Mouse (Mus musculus) Patski (cell line): ENCODE measurements around the gene Swi5. TPM values are rescaled to one million over a fixed set of nuclear protein-coding genes. Genes with fewer than 3 reads are reported as not detected.

Experiments used
- ATAC-seq: fragments of 100-300 bp; one replicate; pipeline ENCODE4 v1.8.0; 2021
- CTCF ChIA-PET: fragments of 350-600 bp; sonication (Branson Sonifier 250); formaldehyde crosslinking; loops from one replicate; lab custom pipeline; 2022; ENCODE audit warnings: inconsistent platforms; lab: Charles Lee
- POLR2A ChIA-PET: fragments of 350-600 bp; sonication (Branson Sonifier 250); formaldehyde crosslinking; loops from one replicate; lab custom pipeline; 2022; ENCODE audit warnings: antibody characterized with exemption, inconsistent platforms; lab: Charles Lee
- DNase-seq: peaks from one replicate; pipeline ENCODE4 v3.0.0-alpha.2; 2011; ENCODE audit warnings: low read depth, low spot score
- H3K27me3 ChIP-seq: fragments of 371-371 bp; one replicate; pipeline ENCODE4 v1.5.1; 2021
- CTCF ChIP-seq: fragments of 100-300 bp; IDR thresholded peaks from one replicate; pipeline ENCODE4 v1.5.1; 2021
- in situ Hi-C: fragments of 300-500 bp; cut with MboI; formaldehyde crosslinking; loops from 3 replicates; pipeline ENCODE4 v1.11.1; 2018; ENCODE audit warnings: low pct_unique_long_range_greater_than_20kb, mixed read lengths
- polyA plus RNA-seq: library from polyadenylated mRNA; unstranded; gene quantifications from one replicate; pipeline ENCODE4 v1.2.3, GENCODE M21; 2021

Gene Swi5
- polyA plus RNA-seq, 1 experiment from 2014 or later, result 400 TPM

DNA sequence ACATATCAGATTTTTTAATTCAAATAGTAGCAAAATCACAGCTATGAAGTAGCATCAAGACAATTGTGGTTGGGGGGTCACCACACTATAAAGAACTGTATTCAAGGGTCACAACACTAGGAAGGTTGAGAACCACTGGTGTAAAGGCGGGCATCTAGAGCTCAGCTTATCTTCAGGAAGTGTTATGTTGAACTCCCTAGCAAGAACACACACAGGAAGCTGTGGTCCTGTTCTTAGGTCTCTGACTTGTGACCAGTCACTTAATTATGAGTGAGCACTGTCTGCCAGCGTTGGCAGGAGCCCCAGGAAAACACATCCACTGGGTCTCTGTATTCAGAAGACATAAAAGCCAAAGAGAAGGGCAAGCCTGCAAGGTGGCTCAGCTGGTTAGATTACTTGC is 5.6 kb downstream of the Swi5 start:
- POLR2A ChIA-PET, result no interaction called here
- DNase-seq, result no peak

DNA sequence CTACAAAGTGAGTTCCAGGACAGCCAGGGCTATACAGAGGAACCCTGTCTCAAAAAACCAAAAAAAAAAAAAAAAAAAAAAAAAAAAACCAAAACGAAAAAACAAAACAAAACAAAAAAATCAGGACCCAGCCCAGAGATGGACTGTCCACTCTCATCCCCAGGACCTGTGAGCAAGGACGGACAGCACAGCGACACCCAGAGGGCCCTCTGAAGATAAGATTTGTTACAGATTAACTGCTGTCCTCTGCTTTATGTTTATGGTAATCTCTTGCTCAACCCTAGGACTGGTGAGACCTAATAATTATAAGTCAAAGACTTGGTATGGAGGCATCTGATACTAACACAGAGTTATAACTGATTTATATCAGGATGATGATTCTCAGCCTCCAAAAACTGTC is 12.1 kb downstream of the Swi5 start:
- no peak for DNase-seq
- in situ Hi-C loops, result no loop called here
- no peaks in the 10 kb centered on the region for H3K27me3 ChIP-seq
- CTCF ChIA-PET, result no interaction called here
- no peak for ATAC-seq
- no peak for TF ChIP-seq CTCF
- POLR2A ChIA-PET, result no interaction called here

More for the DNA sequence above, 5.6 kb downstream of the Swi5 start:
- no peak for ATAC-seq
- TF ChIP-seq CTCF, result no peak
- CTCF ChIA-PET, result interaction anchor here (0.7 to 3.3 kb wide), 9 partner anchors 13 to 55 kb away, joined by 3 to 7 read pairs (median 3); partner anchors contain the start of gene Pomt1
- no peaks in the 10 kb centered on the region for H3K27me3 ChIP-seq
- in situ Hi-C loops, result no loop called here

DNA sequence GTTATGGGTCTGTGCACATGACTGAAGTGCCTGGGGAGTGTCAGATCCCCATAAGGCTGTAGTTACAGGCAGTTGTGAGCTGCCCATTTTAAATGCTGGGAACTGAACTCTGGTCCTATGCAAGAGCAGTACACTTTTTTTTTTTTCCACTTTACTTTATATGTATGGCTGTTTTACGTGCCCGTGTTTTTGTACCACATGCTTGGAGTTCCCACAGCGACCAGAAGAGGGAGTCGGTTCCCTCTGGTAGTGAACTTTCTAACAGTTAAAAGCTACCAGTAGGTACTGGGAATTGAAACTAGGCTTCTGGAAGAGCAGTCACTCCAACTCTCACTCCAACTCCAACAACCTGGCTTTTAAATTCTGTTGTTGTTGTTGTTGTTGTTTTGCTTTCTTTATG is 27.2 kb downstream of the Swi5 start:
- in situ Hi-C loops, result no loop called here
- TF ChIP-seq CTCF, result no peak
- no peak for DNase-seq
- POLR2A ChIA-PET, result no interaction called here
- peaks cover 1% of the 10 kb centered on the region for H3K27me3 ChIP-seq
- CTCF ChIA-PET, result interaction anchor here (1.0 to 1.3 kb wide), 4 partner anchors 22 to 95 kb away, joined by 3 read pairs; partner anchors contain the start of genes Golga2 and Swi5
- ATAC-seq, result no peak

DNA sequence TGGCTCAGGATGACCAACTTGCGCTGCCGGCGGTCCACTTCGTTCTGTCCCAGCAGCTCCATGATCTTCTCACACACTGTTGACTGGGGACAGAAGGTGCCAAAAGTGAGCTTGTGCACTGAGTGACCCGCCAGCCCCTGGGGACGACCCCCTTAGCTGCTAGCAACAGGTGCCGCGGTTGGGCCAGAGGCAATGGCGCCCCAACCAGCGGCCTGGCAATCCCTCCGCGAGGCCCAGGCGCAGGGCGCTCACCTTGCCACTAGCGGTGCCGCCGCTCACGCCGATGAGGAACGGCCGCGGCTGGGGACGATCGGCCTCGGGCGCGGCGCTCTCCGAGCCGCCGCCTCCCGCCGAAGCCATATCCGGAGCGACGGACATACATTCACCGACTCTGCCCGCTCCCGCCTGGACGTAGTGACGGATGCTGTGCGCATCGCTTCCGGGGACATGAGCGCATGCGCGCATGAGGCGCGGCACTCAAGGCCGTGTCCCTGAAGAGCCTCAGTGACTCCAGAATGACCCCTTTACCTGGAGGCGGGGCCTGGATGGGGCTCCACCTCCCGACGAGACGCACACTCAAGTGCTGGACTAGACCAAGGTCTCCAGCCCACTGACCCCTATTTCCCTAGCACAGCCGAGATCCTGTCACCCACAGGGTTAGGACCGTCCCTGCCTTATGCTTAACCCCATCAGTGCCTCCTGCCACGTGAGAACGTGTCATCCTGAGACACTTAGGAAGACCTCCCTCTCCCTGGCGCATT is 28.0 kb downstream of the Swi5 start, which contains the start of gene Uck1:
Gene Uck1, minus strand, starts transcription at position 503 of the 761 bp plus-strand sequence.
- POLR2A ChIA-PET, result interaction anchor here (1.2 kb wide), 1 partner anchor 9 kb away, joined by 3 read pairs; no protein-coding TSS in a partner anchor
- peak; percentile 34 for DNase-seq
- CTCF ChIA-PET, result interaction anchor here (1.1 to 1.3 kb wide), 3 partner anchors 23 to 96 kb away, joined by 3 read pairs; partner anchors contain the start of genes Golga2 and Swi5
- ATAC-seq, result peak; percentile 62
- no peaks in the 10 kb centered on the region for H3K27me3 ChIP-seq
- no peak for TF ChIP-seq CTCF
- in situ Hi-C loops, result no loop called here

DNA sequence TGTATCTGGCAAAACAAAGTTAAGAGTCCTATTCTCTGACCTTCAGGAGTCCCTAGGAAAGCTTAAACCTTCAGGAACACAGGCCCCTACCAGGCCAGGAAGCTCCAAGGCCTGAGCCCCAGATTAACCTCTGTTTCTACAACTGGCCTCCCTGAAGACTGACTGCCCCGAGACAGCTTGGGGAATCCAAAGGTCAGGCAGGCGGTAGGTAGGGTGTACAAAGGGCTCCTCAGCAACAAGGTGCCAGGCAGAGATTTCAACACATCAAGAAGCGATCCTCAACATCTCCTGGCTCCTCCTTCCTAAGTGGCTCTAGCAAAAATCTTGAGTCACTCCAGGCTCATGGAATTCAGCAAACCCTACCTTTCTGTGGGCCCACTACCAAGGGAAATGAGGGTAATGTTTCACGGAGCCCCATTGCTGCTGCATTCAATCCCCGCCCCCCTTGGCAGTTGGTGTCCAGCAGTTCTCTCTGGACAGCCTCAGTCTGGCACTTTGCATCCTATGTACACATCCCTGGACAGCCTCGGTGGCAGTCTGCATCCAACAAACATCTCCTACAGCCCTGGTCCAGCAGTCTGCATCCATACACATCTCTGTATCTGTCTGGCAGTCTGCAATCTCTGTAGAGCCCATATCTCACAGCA is 28.9 kb downstream of the Swi5 start:
- no peaks in the 10 kb centered on the region for H3K27me3 ChIP-seq
- ATAC-seq, result no peak
- POLR2A ChIA-PET, result interaction anchor here (1.2 kb wide), 1 partner anchor 8 kb away, joined by 3 read pairs; no protein-coding TSS in a partner anchor
- TF ChIP-seq CTCF, result no peak
- no peak for DNase-seq
- CTCF ChIA-PET, result no interaction called here
- in situ Hi-C loops, result no loop called here

DNA sequence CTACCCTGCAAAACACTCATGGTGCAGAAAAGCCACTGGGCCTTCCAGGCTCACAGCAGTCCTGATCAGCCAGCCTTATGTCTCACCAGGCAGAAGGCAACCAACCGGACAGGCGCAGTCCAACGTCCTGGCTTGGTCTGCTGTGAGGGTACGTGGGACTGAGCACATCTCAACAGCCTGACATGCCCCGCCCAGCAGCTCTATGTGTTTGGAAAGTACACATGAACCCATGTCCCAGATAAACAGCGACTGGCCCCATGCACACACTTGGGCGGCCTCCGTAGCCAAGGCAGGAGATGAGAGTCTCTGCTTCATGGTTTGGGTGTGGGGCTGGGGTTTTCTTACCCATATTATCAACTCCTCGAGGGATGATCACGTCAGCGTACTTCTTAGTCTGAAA is 31.6 kb downstream of the Swi5 start:
- DNase-seq (no peak), ATAC-seq (no peak)
- ChIA-PET POLR2A (no interaction called here), CTCF (no interaction called here)
- no peak for TF ChIP-seq CTCF
- H3K27me3 ChIP-seq, result no peaks in the 10 kb centered on the region
- in situ Hi-C loops, result no loop called here

DNA sequence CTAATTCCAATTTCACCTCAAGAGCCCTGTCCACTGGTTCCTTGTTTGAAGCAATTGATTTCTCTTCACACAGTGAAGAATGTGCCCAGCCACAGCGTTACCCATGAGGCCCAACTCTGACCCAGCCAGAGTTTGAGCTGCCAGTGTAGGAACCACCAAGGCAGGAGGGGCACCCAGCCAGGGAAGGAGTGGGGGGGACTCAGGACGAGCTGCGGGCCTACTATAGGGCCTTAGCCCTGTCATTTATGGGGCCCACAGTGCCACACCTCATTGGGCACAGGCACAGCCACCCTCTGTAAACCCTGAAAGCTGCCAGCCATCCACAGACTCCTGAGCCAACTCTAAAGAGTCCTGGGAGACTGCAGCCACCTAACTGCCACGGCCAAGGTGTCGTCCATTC is 33.3 kb downstream of the Swi5 start:
- POLR2A ChIA-PET, result no interaction called here
- ATAC-seq (no peak), DNase-seq (no peak)
- in situ Hi-C loops, result no loop called here
- TF ChIP-seq CTCF, result no peak
- CTCF ChIA-PET, result no interaction called here
- no peaks in the 10 kb centered on the region for H3K27me3 ChIP-seq

DNA sequence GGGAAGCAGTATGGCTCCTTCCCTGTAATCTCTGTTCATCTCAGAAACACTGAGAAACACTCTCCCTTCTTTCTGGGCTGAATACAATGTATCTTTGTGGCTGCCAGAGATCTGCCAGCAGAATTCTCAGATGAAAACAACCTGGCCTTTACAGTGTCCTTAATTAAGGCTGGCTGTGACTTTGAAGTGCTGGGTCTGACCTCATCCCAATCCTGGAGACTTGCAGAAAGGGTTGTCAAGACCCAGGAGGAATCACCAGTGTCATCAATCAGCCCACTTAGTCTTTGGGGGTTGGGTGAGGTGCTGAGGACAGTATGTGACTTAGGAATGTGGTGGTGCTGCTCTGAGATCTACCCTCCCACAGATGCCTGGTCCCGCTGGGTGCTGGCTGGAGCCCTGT is 34.5 kb downstream of the Swi5 start:
- no peak for TF ChIP-seq CTCF
- no peak for ATAC-seq
- in situ Hi-C loops, result no loop called here
- no peaks in the 10 kb centered on the region for H3K27me3 ChIP-seq
- POLR2A ChIA-PET, result interaction anchor here (0.5 kb wide), 1 partner anchor 561 kb away, joined by 3 read pairs; no protein-coding TSS in a partner anchor
- no peak for DNase-seq
- CTCF ChIA-PET, result no interaction called here

DNA sequence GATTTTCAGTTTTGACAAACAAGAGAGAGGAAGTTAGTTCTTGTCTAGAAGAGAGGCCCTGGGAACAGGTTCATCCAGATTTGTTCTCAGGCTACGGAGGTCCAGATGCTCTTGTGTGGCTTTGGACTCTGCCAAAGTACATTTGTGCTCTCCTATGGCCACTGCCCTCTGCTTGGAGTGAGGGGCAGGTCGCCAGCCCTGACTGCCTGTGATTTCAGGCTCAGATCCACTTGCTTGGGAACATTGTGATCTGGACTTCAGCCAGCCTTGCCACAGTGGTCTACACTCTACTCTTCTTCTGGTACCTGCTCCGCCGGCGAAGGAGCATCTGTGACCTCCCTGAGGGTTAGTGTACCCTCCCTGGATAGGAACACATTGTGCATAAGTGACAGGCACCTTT is 35.2 kb downstream of the Swi5 start:
- DNase-seq (no peak), ATAC-seq (no peak)
- no peaks in the 10 kb centered on the region for H3K27me3 ChIP-seq
- in situ Hi-C loops, result no loop called here
- CTCF ChIA-PET, result no interaction called here
- no peak for TF ChIP-seq CTCF
- POLR2A ChIA-PET, result no interaction called here

DNA sequence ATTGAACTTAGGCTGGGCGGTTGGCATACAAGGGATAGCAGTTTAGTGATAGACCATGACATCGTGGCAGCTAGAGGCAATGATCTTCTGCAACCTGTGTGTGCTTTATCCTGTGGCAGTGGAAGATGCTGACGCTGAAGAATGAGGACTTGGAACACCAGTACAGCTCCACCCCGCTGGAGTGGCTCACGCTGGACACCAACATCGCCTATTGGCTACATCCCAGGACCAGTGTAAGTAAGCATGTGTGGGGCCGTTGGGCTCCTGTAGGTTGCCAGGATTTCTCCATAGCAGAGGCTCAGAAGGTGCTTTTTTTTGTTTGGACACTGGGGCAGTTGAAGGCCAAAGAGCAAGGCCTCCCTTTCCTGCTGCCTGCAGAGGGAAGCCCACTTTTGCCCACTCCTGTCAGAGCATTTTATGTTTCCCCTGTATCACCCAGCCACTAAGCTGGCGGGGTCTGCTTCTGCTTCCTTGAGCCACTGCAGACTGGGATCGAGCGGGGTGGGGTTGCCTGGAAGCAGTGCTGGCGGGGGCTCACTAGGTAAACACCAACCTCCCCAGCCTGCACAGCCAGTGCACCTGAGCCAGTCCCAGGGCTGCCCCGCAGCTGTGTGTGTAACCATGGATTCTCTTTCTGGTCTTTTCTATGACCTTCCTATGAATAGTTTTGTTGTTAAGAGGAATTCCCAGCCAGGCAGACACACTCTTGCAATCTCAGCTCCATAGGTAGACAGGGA is 35.9 kb downstream of the Swi5 start:
- CTCF ChIA-PET, result no interaction called here
- in situ Hi-C loops, result no loop called here
- no peaks in the 10 kb centered on the region for H3K27me3 ChIP-seq
- no peak for DNase-seq
- POLR2A ChIA-PET, result no interaction called here
- no peak for TF ChIP-seq CTCF
- ATAC-seq, result no peak
